Mouse (Mus musculus): ENCODE data around the gene Raver2. TPM values are rescaled to one million over a fixed set of nuclear protein-coding genes. Genes with fewer than 3 reads are reported as not detected.

Raver2 gene
- polyA plus RNA-seq, 1 experiment from 2014 or later: 9.8 TPM

GRCm38 (mm10) chr4:101159191-101159764, 90.5 kb downstream of the Raver2 start:
- 70% methylated on average over 12 of the region's 12 CpGs for WGBS
- no peak overlapping the region for H3K4me2 ChIP-seq
- no peaks in the 10 kb centered on the region for H3K27me3 ChIP-seq (replicated peaks)
- H3K4me3 ChIP-seq (replicated peaks): no peak overlapping the region
- H3K9ac ChIP-seq: no peak overlapping the region
- H3K9me3 ChIP-seq: no peaks in the 10 kb centered on the region
- peaks cover 45% of the 10 kb centered on the region for H3K36me3 ChIP-seq
- no peak overlapping the region for H3K27ac ChIP-seq
- no peak for ATAC-seq (ENCODE audit: insufficient read depth, low FRiP score, low read depth)
- H3K4me1 ChIP-seq: no peaks in the 10 kb centered on the region

DNA sequence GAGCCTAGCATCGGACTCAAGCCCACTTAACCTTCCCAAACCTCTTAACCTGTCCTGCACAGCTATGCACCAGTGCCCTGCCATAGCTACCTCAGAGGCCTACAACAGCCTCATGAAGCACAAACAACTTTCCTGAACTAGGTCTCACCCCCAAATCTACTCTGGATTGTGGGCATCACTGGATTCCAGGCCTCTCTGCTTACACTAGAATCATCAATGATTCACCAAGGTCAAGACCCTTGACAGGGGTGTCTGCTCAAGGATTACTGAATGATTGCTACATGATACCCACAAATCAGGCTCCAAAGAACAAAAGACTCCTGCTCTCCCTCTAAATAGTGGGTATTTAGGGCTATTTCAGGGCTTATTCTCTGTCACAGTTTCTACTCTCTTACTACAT, 92.0 kb downstream of the Raver2 start:
- WGBS: 81% methylated on average over 1 of the region's 1 CpGs
- no peak for ATAC-seq (ENCODE audit: insufficient read depth, low FRiP score, low read depth)
- no peak overlapping the region for H3K9ac ChIP-seq
- H3K27ac ChIP-seq: no peak overlapping the region
- H3K27me3 ChIP-seq (replicated peaks): no peaks in the 10 kb centered on the region
- H3K9me3 ChIP-seq: no peaks in the 10 kb centered on the region
- H3K4me2 ChIP-seq: no peak overlapping the region
- H3K36me3 ChIP-seq: peaks cover 47% of the 10 kb centered on the region
- H3K4me1 ChIP-seq: no peaks in the 10 kb centered on the region
- no peak overlapping the region for H3K4me3 ChIP-seq (replicated peaks)

- Histone ChIP-seq H3K27me3 (replicated peaks) (no peaks in the 10 kb centered on the region), H3K36me3 (peaks cover 29% of the 10 kb centered on the region), H3K4me2 (no peak overlapping the region), H3K9ac (no peak overlapping the region), H3K4me3 (replicated peaks) (no peak overlapping the region), H3K4me1 (no peaks in the 10 kb centered on the region), H3K9me3 (no peaks in the 10 kb centered on the region), H3K27ac (no peak overlapping the region)
- 76% methylated on average over 2 of the region's 2 CpGs for WGBS
- no peak for ATAC-seq (ENCODE audit: insufficient read depth, low FRiP score, low read depth)
These were observed 95.4 kb downstream of the Raver2 start for GRCm38 (mm10) chr4:101164189-101164588.

GRCm38 (mm10) chr4:101164673-101165072, 95.9 kb downstream of the Raver2 start:
- Histone ChIP-seq H3K4me1 (no peaks in the 10 kb centered on the region), H3K4me3 (replicated peaks) (no peak overlapping the region), H3K27ac (no peak overlapping the region), H3K27me3 (replicated peaks) (no peaks in the 10 kb centered on the region), H3K36me3 (peaks cover 24% of the 10 kb centered on the region), H3K9ac (no peak overlapping the region), H3K4me2 (no peak overlapping the region), H3K9me3 (no peaks in the 10 kb centered on the region)
- no peak for ATAC-seq (ENCODE audit: insufficient read depth, low FRiP score, low read depth)
- 80% methylated on average over 2 of the region's 2 CpGs for WGBS

- Histone ChIP-seq H3K9me3 (no peaks in the 10 kb centered on the region), H3K36me3 (peaks cover 26% of the 10 kb centered on the region), H3K4me1 (no peaks in the 10 kb centered on the region), H3K27me3 (replicated peaks) (no peaks in the 10 kb centered on the region), H3K9ac (no peak overlapping the region), H3K4me3 (replicated peaks) (no peak overlapping the region), H3K27ac (no peak overlapping the region), H3K4me2 (no peak overlapping the region)
- 67% methylated on average over 4 of the region's 4 CpGs for WGBS
- ATAC-seq (ENCODE audit: insufficient read depth, low FRiP score, low read depth): no peak
These were observed 97.0 kb downstream of the Raver2 start for GRCm38 (mm10) chr4:101165776-101166175.

DNA sequence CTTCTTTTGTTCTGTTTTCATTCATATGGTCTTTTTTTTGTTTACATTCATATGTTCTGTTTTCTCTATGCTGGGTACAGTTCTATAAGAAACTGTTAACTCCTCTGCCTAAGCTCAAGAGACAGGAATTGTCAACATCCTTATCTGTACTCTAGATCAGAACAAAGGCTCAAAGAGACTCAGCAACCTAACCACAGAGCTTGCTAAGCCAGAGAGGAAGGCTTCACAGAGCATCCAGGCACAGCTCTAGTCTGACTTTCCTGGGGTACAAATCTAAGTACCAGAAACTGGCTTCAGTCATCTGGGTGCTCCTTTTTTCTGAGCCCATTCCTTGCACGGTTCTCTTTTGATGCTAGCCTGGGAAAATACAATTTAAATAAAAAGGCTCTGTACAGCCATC, 99.0 kb downstream of the Raver2 start:
- 72% methylated on average over 1 of the region's 1 CpGs for WGBS
- Histone ChIP-seq H3K9ac (no peak overlapping the region), H3K4me2 (no peak overlapping the region), H3K36me3 (peaks cover 28% of the 10 kb centered on the region), H3K4me3 (replicated peaks) (no peak overlapping the region), H3K4me1 (no peaks in the 10 kb centered on the region), H3K27ac (no peak overlapping the region), H3K27me3 (replicated peaks) (no peaks in the 10 kb centered on the region), H3K9me3 (no peaks in the 10 kb centered on the region)
- ATAC-seq (ENCODE audit: insufficient read depth, low FRiP score, low read depth): no peak

DNA sequence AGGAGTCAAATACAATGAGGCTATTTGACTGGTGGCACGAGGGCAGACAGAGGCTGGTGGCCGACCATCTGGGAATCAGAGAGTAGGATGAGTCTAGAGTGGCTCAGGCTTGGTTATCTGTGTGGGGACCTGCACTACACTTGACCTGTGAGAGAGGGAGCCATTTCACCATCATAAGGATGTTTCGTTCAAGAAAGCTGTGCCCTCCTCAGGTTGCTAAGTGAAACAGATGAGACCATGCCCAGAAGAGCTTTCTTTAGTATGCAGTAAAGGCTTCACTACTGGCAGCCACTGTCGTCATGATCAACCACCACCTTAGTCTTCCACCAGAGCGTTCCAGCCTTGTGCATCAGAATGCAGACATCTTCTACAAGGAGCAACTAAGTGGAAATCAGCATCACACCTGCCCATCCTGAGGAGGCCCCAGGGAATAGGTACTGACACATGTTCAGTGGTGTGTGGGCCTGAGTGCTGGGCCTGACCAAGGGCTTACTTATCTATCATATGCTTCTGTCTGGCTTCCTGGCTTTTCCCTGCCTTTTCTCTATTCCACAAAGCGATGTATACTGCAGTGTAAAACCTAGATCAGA, 99.5 kb downstream of the Raver2 start:
- Histone ChIP-seq H3K9me3 (no peaks in the 10 kb centered on the region), H3K36me3 (peaks cover 24% of the 10 kb centered on the region), H3K4me1 (no peaks in the 10 kb centered on the region), H3K4me3 (replicated peaks) (no peak overlapping the region), H3K9ac (no peak overlapping the region), H3K27me3 (replicated peaks) (no peaks in the 10 kb centered on the region), H3K4me2 (no peak overlapping the region), H3K27ac (no peak overlapping the region)
- no peak; the same call in 1 of the 2 replicates for ATAC-seq (ENCODE audit: insufficient read depth, low FRiP score, low read depth)
- WGBS: 46% methylated on average over 6 of the region's 6 CpGs

- Histone ChIP-seq H3K9ac (no peak overlapping the region), H3K27me3 (replicated peaks) (no peaks in the 10 kb centered on the region), H3K4me1 (no peaks in the 10 kb centered on the region), H3K4me2 (no peak overlapping the region), H3K36me3 (peaks cover 27% of the 10 kb centered on the region), H3K4me3 (replicated peaks) (no peak overlapping the region), H3K27ac (no peak overlapping the region), H3K9me3 (no peaks in the 10 kb centered on the region)
- 86% methylated on average over 2 of the region's 2 CpGs for WGBS
- no peak for ATAC-seq (ENCODE audit: insufficient read depth, low FRiP score, low read depth)
These were observed 104.0 kb downstream of the Raver2 start for GRCm38 (mm10) chr4:101172738-101173137.

- no peak for ATAC-seq (ENCODE audit: insufficient read depth, low FRiP score, low read depth)
- Histone ChIP-seq H3K4me3 (replicated peaks) (no peak overlapping the region), H3K27me3 (replicated peaks) (no peaks in the 10 kb centered on the region), H3K4me2 (no peak overlapping the region), H3K27ac (no peak overlapping the region), H3K9me3 (no peaks in the 10 kb centered on the region), H3K36me3 (peaks cover 34% of the 10 kb centered on the region), H3K4me1 (no peaks in the 10 kb centered on the region), H3K9ac (no peak overlapping the region)
- 82% methylated on average over 10 of the region's 10 CpGs for WGBS
These were observed 106.3 kb downstream of the Raver2 start for GRCm38 (mm10) chr4:101174916-101175625.

- Histone ChIP-seq H3K27me3 (replicated peaks) (no peaks in the 10 kb centered on the region), H3K4me2 (no peak overlapping the region), H3K4me1 (no peaks in the 10 kb centered on the region), H3K9me3 (no peaks in the 10 kb centered on the region), H3K4me3 (replicated peaks) (no peak overlapping the region), H3K36me3 (peaks cover 26% of the 10 kb centered on the region), H3K9ac (no peak overlapping the region), H3K27ac (no peak overlapping the region)
- 72% methylated on average over 6 of the region's 6 CpGs for WGBS
- ATAC-seq (ENCODE audit: insufficient read depth, low FRiP score, low read depth): no peak
These were observed 107.3 kb downstream of the Raver2 start for GRCm38 (mm10) chr4:101176123-101176522.

DNA sequence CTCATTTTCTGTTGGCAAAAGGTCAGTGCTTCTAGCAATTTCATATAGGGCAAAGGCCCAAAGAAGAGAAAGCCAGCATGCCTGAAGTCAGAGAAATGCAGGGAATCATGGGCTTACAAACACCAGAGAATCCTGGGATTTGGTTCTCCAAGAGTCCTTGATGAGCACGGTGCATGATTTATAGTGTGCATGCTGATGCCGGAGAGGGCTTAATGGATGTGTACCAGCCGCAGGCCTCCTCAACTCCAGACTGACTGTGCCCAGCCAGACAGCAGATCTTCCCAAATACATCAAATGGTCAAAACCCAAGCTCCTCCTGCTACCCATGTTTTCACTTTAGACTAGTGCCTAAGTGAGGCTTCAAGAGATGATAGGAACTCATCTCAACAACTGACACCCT, 109.0 kb downstream of the Raver2 start:
- H3K4me2 ChIP-seq: no peak overlapping the region
- H3K27me3 ChIP-seq (replicated peaks): no peaks in the 10 kb centered on the region
- no peaks in the 10 kb centered on the region for H3K4me1 ChIP-seq
- H3K27ac ChIP-seq: no peak overlapping the region
- H3K9me3 ChIP-seq: no peaks in the 10 kb centered on the region
- H3K4me3 ChIP-seq (replicated peaks): no peak overlapping the region
- H3K9ac ChIP-seq: no peak overlapping the region
- WGBS: 63% methylated on average over 3 of the region's 3 CpGs
- ATAC-seq (ENCODE audit: insufficient read depth, low FRiP score, low read depth): no peak
- peaks cover 28% of the 10 kb centered on the region for H3K36me3 ChIP-seq

GRCm38 (mm10) chr4:101179076-101179475, 110.3 kb downstream of the Raver2 start:
- no peak overlapping the region for H3K4me3 ChIP-seq (replicated peaks)
- H3K9ac ChIP-seq: no peak overlapping the region
- no peak overlapping the region for H3K27ac ChIP-seq
- H3K4me1 ChIP-seq: no peaks in the 10 kb centered on the region
- H3K36me3 ChIP-seq: peaks cover 31% of the 10 kb centered on the region
- 75% methylated on average over 5 of the region's 5 CpGs for WGBS
- H3K27me3 ChIP-seq (replicated peaks): no peaks in the 10 kb centered on the region
- no peaks in the 10 kb centered on the region for H3K9me3 ChIP-seq
- ATAC-seq (ENCODE audit: insufficient read depth, low FRiP score, low read depth): no peak
- no peak overlapping the region for H3K4me2 ChIP-seq

Measured in stomach, embryonic 15.5 days (tissue).